Mouse (Mus musculus) liver, adult (tissue): ENCODE measurements around the gene Uso1.
A peak's percentile ranks its signal among the peaks of the same experiment; 100 is the strongest.

Source experiments
- GATA4 ChIP-seq: IDR thresholded peaks from 2 replicates; pipeline ENCODE4 v1.6.1; 2014; ENCODE audit warnings: mild to moderate bottlenecking, low read length; ENCODE audit not compliant: insufficient replicate concordance

Uso1 gene

DNA sequence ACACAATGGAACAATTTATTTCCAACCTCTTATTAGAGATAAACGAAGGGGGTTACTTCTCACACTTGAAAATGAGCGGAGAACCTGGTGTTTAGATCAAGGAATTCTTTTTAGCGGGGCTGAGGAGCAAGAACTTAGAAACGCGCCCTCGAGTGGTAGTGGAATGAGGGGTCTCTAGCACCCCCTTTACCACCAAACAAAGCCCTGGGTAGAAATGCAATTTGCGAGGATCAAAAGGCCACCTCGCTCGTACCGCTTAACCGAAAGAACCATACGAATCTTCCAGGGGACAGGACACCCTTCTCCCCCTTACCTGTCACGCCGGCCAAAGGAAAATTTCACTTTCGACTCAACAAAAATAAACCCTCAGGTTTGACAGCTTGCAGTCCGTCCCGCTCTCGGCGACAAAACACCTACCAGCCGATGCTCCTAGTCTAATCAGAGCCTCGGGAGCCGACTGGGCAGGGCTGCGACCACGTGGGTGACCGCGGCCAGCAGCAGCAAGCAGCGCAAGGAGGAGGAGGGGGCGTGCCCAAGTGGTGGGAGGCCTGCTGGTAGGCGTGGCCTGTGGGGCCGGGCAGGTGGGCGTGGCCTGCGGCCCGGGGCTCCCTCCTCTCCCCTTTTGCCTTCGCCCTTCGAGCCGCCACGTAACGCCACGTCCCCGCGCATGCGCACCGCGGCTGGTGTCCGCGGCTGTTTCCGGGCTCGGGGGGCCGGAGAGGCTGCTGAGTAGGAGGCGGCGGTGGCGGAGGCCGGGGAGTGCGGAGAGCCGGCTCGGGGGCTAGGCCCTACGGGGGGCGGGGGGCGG, at the start of gene Uso1:
TSS of gene Uso1 (plus strand) at position 700 of the 808 bp plus-strand sequence.
- peak; percentile 50; the same call in 1 of the 2 replicates for TF ChIP-seq GATA4

DNA sequence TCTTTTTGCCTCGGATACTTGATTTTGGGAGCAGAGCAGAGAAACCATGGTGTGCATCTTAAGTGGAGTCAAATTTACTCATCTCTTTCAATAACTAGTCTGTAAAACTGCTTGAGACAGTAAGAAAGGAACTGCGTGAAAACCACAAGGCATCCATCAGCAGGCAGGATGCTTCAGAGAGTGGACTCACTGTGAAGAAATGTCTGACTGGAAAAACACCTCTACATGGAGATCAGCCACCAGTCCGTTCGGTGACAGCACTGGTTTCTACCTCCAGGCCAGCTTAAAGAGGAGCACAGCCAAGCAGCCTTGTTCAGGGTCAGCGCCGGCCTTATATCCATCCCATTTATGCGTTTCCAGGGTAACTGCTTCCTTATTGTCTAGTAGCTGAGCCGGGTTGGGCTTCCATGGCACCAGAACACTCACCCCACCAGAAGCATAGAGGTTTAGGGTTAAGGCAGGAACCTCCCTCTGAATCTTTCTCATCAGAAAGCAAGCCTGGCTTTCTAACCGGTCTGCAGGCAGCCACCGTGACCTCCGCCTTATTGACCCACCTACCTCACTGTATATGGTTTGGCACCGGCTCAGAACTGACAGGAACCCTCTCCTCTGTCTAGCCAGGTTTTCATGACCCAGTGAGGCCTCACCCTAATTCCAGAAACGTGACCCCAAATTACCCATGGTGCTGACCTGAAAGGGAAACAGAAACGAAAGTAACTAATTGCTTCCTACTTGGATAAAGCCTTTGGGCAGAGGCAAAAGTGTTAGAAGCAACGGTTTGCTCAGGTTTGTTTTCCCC, 44.3 kb upstream of the Uso1 start:
- TF ChIP-seq GATA4 = no peak

- TF ChIP-seq GATA4 = no peak
Measured at GRCm38 (mm10) chr5:92094062-92094415, 43.7 kb upstream of the Uso1 start.

DNA sequence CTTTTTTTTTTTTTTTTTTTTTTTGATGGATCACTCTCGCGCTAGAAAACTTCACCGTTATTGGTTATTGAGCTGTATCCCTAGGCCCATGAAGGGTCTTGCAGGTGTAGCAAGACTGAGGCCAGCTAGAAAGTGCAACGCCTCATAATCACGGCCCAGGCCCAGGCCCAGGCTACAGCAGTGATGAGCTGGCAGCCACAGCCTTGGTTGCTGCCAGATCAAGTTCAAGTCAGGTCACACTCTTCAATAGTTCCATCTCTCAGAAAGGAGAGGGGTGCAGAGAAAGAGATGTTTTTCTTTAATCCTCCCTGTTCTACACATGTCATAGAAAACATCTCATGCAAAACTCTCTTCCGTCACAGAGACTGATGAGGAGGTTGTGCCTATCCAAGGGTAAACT, 41.0 kb upstream of the Uso1 start:
- no peak for TF ChIP-seq GATA4

GRCm38 (mm10) chr5:92097779-92098178, 40.0 kb upstream of the Uso1 start:
- TF ChIP-seq GATA4 = no peak

DNA sequence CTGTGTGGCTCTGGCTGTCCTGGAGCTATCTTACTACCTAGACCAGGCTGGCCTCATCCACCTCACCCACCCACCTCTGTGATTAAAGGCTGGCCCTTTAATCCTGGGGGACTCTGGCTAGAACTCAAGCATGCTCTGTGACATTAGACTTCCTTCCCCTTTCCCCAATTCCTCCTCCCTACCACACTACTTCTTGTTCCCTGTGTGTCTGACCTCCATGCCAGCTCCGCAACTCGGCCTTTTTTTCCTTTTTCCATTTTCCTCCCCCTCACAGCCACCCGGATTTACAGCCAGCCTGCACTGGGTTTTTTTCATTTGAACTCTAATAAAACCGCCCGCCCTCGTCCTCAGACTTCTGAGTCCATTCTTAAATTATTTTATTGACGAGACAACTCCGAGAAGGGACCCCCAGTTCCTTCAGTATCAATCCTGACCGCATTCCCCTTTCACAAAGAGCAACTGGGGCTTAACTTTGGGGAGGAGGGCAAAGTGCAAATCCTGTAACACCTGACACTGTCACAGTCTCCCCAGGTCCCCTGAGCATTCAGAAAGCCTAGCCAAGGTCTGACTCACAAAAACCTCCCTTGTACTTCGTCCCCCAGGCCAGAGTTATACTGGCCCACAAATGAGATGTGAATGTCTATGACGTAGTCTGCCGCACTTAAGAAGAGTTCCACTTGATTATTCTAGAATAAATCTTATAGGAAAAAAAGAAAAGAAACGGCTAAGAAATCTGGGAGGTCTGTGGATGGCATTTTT, 39.2 kb upstream of the Uso1 start:
- no peak for TF ChIP-seq GATA4

GRCm38 (mm10) chr5:92101601-92102000, 36.1 kb upstream of the Uso1 start:
- TF ChIP-seq GATA4 = no peak

- TF ChIP-seq GATA4 = no peak
Measured at GRCm38 (mm10) chr5:92103062-92103461, 34.7 kb upstream of the Uso1 start.

GRCm38 (mm10) chr5:92103816-92104415, 33.8 kb upstream of the Uso1 start:
- TF ChIP-seq GATA4 = no peak

DNA sequence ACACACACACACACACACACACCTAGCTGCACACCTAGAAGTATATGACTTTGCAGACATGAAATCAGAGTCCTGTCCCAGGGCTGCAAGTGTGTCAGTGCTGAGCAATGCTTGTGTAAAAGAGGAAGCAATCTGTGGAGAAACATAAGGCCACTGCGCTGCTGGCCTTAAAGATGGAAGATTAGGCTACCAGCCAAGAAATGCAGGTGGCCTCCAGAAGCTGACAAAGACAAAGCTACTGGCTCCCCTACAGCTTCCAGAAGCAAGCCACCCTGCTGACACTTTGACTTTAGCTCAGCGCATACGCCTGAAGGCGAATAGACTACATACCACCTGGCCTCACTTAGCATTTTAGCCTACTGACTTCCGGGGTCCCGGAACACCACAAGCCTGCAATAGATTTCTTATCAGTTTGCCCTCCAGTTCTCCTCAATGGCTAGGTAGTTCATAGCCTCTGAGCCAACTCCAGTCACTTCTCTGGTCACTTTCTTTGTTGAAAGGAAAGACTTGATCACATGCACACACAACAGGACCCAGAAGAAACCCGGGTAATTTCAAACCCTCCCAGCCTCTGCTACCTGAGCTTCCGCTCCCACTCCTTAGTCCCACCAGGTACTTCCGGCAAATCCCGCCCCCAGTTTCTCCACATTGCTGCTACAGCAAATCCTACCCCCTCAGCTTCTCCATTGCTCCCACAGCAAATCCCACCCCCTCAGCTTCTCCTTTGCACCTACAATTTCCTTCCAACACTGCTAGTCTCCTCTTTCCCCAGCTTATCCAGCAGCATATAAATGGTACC, 31.2 kb upstream of the Uso1 start:
- TF ChIP-seq GATA4 = no peak

GRCm38 (mm10) chr5:92107282-92107681, 30.5 kb upstream of the Uso1 start:
- no peak for TF ChIP-seq GATA4

- no peak for TF ChIP-seq GATA4
Measured at GRCm38 (mm10) chr5:92110818-92111355, 26.9 kb upstream of the Uso1 start.

- TF ChIP-seq GATA4 = no peak
Measured at GRCm38 (mm10) chr5:92112175-92112574, 25.6 kb upstream of the Uso1 start.

GRCm38 (mm10) chr5:92112585-92112984, 25.2 kb upstream of the Uso1 start:
- no peak for TF ChIP-seq GATA4
